Mouse (Mus musculus) heart, embryonic 14.5 days (tissue): Measurements from ENCODE around the gene Gpsm3. TPM values are rescaled to one million over a fixed set of nuclear protein-coding genes. Genes with fewer than 3 reads are reported as not detected.
A peak's percentile ranks its signal among the peaks of the same experiment; 100 is the strongest.

ENCODE experiments used
- ATAC-seq: fragments of 200-750 bp; cut with Nextera tagmentation; 2 replicates; pipeline ENCODE4 v1.8.0; 2017; ENCODE audit warnings: low read depth, moderate TSS enrichment; ENCODE audit not compliant: insufficient number of reproducible peaks, insufficient read depth, low FRiP score
- H3K27ac ChIP-seq, 2 experiments: fragments of 200-500 bp in 1 of 2; fragments of 300-500 bp in 1 of 2; sonication (generic) in 1 of 2; replicated peaks in 1 of 2; 2 replicates each; pipeline ENCODE4 v1.5.1; 2012 to 2014; ENCODE audit warnings: low read depth in 2 of 2, low read length in 2 of 2, control low read depth in 1 of 2, mild to moderate bottlenecking in 1 of 2, mixed read lengths in 1 of 2; ENCODE audit not compliant: control insufficient read depth in 1 of 2, insufficient read depth in 1 of 2
- H3K27me3 ChIP-seq: fragments of 300-500 bp; sonication (generic); 2 replicates; pipeline ENCODE4 v1.6.1; 2014; ENCODE audit warnings: mild to moderate bottlenecking, low read length, control low read depth; ENCODE audit not compliant: control insufficient read depth, insufficient read depth
- H3K36me3 ChIP-seq: fragments of 300-500 bp; sonication (generic); 2 replicates; pipeline ENCODE4 v1.6.1; 2014; ENCODE audit warnings: mild to moderate bottlenecking, control low read depth, low read length, mixed read lengths; ENCODE audit not compliant: control insufficient read depth, insufficient read depth
- H3K4me1 ChIP-seq, 2 experiments: fragments of 200-500 bp in 1 of 2; fragments of 300-500 bp in 1 of 2; sonication (generic) in 1 of 2; 2 replicates each; pipeline ENCODE4 v1.6.1; 2012 to 2014; ENCODE audit warnings: low read length in 2 of 2, control low read depth in 1 of 2, mixed read lengths in 1 of 2; ENCODE audit not compliant: control insufficient read depth in 2 of 2, insufficient read depth in 2 of 2
- H3K4me2 ChIP-seq: fragments of 300-500 bp; sonication (generic); 2 replicates; pipeline ENCODE4 v1.6.1; 2014; ENCODE audit warnings: mild to moderate bottlenecking, low read length
- H3K4me3 ChIP-seq, 2 experiments: fragments of 200-500 bp in 1 of 2; fragments of 300-500 bp in 1 of 2; sonication (generic) in 1 of 2; 2 replicates each; pipeline ENCODE4 v1.5.1; 2012 to 2014; ENCODE audit warnings: low read length in 2 of 2, mild to moderate bottlenecking in 2 of 2, control low read depth in 1 of 2, low read depth in 1 of 2, moderate library complexity in 1 of 2; ENCODE audit not compliant: control insufficient read depth in 1 of 2, insufficient read depth in 1 of 2
- H3K9ac ChIP-seq: fragments of 300-500 bp; sonication (generic); 2 replicates; pipeline ENCODE4 v1.6.1; 2014; ENCODE audit warnings: mild to moderate bottlenecking, low read length
- H3K9me3 ChIP-seq: fragments of 300-500 bp; sonication (generic); 2 replicates; pipeline ENCODE4 v1.6.1; 2016; ENCODE audit warnings: low read length, control low read depth; ENCODE audit not compliant: control insufficient read depth
- WGBS: fragments of 180-500 bp; shearing (Covaris S2); extraction: QIAGEN DNeasy Blood & Tissue Kit; methylation state at CpG from one replicate; pipeline ENCODE4 v1.1.7; 2014; 5-methylcytosine and 5-hydroxymethylcytosine counted together
- polyA plus RNA-seq: library from polyadenylated mRNA; unstranded; fragments of >200 nt; fragmentation: Nextera tagmentation; extraction: Ambion mirVana; gene quantifications from 2 replicates; pipeline ENCODE4 v1.2.1, GENCODE M21; 2014

Gene Gpsm3
- polyA plus RNA-seq, 1 experiment from 2014 or later, result 6.1 TPM

DNA sequence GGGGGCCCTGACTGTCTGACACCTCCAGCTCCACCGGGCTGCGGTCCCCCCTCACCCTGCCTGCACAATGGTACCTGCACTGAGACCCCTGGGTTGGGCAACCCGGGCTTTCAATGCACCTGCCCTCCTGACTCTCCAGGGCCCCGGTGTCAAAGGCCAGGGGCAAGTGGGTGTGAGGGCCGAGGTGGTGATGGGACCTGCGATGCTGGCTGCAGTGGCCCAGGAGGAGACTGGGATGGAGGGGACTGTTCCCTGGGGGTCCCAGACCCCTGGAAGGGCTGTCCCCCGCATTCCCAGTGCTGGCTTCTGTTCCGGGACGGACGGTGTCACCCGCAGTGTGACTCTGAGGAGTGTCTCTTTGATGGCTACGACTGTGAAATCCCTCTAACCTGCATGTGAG, 7.1 kb upstream of the Gpsm3 start:
- Histone ChIP-seq H3K4me2 (no peak overlapping the region), H3K4me1 (peaks cover 6% of the 10 kb centered on the region in 2 experiments; a peak in 2 of 4 replicates), H3K9ac (no peak overlapping the region), H3K9me3 (no peaks in the 10 kb centered on the region), H3K4me3 (no peak overlapping the region), H3K27ac (no peak overlapping the region), H3K27me3 (no peaks in the 10 kb centered on the region), H3K36me3 (no peaks in the 10 kb centered on the region)
- WGBS, result 83% methylated on average over 12 of the region's 12 CpGs
- ATAC-seq, result no peak

DNA sequence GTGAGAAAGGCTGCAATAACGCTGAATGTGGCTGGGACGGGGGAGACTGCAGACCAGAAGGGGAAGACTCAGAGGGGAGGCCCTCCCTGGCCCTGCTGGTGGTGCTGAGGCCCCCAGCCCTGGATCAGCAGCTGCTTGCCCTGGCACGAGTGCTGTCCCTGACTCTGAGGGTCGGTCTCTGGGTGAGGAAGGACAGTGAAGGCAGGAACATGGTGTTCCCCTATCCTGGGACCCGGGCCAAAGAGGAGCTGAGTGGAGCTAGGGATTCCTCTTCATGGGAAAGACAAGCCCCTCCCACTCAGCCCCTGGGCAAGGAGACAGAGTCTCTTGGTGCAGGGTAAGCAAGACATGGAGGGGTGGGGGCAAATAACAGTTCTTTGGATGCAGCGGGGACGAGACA, 6.2 kb upstream of the Gpsm3 start:
- WGBS, result 58% methylated on average over 7 of the region's 7 CpGs
- H3K4me1 ChIP-seq, result peaks cover 8 to 12% of the 10 kb centered on the region in 2 experiments
- no peaks in the 10 kb centered on the region for H3K36me3 ChIP-seq
- ATAC-seq, result no peak
- H3K27me3 ChIP-seq, result no peaks in the 10 kb centered on the region
- H3K9ac ChIP-seq, result no peak overlapping the region
- no peak overlapping the region for H3K27ac ChIP-seq
- H3K4me2 ChIP-seq, result no peak overlapping the region
- no peaks in the 10 kb centered on the region for H3K9me3 ChIP-seq
- H3K4me3 ChIP-seq, result no peak overlapping the region

DNA sequence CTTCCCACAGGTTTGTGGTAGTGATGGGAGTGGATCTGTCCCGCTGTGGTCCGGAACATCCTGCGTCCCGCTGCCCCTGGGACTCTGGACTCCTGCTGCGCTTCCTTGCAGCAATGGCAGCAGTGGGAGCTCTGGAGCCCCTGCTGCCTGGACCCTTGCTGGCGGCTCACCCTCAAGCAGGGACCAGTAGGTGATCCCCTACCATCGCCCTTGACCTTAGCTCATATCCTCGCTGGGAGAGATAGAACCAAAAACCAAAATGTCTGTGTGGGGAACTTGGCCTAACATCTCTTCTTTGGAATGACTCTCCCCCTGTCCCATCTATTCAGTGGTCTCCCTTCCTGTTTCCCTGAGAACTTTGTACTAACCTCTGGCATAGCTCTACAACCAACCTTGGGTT, 5.8 kb upstream of the Gpsm3 start:
- H3K4me3 ChIP-seq, result no peak overlapping the region
- ATAC-seq, result no peak
- no peaks in the 10 kb centered on the region for H3K36me3 ChIP-seq
- no peak overlapping the region for H3K27ac ChIP-seq
- H3K4me2 ChIP-seq, result no peak overlapping the region
- no peak overlapping the region for H3K9ac ChIP-seq
- WGBS, result 83% methylated on average over 8 of the region's 8 CpGs
- H3K4me1 ChIP-seq, result peaks cover 9 to 16% of the 10 kb centered on the region in 2 experiments
- H3K9me3 ChIP-seq, result no peaks in the 10 kb centered on the region
- no peaks in the 10 kb centered on the region for H3K27me3 ChIP-seq

DNA sequence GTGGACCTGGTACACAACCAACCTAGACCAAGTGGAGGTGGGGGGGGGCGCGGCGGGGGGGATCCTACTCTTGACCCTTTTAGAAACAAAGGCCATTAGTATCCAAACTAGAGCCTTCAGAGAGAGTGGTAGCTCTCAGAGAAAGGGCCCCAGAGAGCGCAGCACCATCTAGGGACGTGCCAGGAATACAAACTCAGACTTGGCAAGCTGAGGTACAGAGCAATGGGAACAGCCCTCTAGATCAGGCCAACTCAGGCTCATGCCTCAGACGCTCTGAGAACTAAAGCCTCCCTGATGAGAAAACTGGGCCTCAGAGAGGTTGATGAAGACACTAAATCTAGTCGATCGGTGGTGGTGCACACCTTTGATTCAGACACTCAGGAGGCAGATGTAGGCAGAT, 4.5 kb upstream of the Gpsm3 start:
- Histone ChIP-seq H3K9me3 (no peaks in the 10 kb centered on the region), H3K4me2 (no peak overlapping the region), H3K27me3 (no peaks in the 10 kb centered on the region), H3K4me3 (no peak overlapping the region), H3K9ac (no peak overlapping the region), H3K4me1 (peaks cover 13 to 28% of the 10 kb centered on the region in 2 experiments), H3K27ac (no peak overlapping the region), H3K36me3 (no peaks in the 10 kb centered on the region)
- ATAC-seq, result no peak
- WGBS, result 84% methylated on average over 8 of the region's 8 CpGs

DNA sequence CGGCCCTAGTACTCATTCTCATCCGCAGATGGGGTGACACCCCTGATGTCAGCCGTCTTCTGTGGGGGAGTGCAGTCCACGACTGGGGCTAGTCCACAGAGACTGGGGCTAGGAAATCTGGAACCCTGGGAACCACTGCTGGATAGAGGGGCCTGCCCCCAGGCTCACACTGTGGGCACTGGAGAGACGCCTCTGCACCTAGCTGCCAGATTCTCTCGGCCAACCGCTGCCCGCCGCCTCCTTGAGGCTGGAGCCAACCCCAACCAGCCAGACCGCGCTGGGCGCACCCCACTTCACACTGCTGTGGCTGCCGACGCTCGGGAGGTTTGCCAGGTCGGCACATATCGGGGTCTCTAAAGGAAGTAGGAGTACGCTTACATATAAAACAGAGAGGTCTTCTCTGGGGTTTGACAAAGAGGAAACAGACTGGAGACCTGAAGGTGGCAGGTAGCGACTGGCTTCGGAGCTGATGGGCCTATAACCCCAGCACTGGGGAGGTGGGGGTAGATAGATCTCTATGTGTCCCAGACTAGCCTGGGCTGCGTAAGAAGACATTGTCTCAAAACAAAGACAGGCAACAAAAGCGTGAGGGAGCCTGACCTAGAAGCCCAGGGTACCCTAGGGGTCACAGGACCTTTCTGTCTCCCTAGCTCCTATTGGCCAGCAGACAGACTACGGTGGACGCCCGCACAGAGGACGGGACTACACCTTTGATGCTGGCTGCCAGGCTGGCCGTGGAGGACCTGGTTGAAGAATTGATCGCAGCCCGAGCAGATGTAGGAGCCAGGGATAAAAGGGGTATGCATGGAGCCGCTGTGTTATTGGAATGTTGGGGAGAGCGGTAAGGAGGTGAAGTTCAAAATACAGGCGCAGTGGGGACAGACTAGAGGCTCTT, 3.5 kb upstream of the Gpsm3 start:
- peak overlapping the region; percentile 81 to 92 for H3K27ac ChIP-seq
- ATAC-seq, result no peak
- H3K9ac ChIP-seq, result peak overlapping the region; percentile 86
- peaks cover 17 to 37% of the 10 kb centered on the region in 2 experiments for H3K4me1 ChIP-seq
- WGBS, result 31% methylated on average over 32 of the region's 32 CpGs
- H3K4me2 ChIP-seq, result peak overlapping the region; percentile 97
- H3K27me3 ChIP-seq, result no peaks in the 10 kb centered on the region
- no peaks in the 10 kb centered on the region for H3K9me3 ChIP-seq
- no peaks in the 10 kb centered on the region for H3K36me3 ChIP-seq
- H3K4me3 ChIP-seq, result peak overlapping the region; percentile 65 to 73

DNA sequence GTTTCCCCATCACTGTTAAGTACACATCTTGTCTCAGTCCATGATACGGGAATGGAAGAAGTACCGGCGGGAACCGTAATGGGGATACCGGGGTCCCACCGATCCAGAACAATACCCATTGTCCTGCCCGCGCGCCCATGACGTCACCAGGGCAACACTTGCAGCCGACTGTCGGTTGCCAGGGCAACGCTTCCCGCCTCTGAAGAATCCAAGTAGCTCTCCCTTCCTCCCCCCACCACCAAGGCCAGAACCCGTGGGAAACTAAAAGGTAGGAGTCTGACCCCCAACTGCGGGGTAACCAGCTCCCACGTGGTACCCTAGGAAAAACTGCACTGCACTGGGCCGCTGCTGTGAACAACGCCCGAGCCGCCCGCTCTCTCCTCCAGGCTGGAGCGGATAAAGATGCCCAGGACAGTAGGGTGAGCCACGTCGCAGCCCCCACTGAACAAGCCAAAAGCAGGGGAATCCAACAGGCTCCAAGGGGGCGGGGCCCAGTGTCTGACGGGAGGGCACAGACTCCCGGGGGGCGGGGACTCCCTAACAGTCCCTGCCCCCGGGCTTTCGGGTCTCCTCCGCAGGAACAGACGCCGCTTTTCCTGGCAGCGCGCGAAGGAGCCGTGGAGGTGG, 2.7 kb upstream of the Gpsm3 start:
- Histone ChIP-seq H3K4me2 (peak overlapping the region; percentile 97), H3K9ac (peak overlapping the region; percentile 86), H3K27ac (peak overlapping the region; percentile 81 to 92), H3K4me3 (peak overlapping the region; percentile 65 to 73), H3K27me3 (no peaks in the 10 kb centered on the region), H3K36me3 (no peaks in the 10 kb centered on the region), H3K4me1 (peaks cover 23 to 43% of the 10 kb centered on the region in 2 experiments), H3K9me3 (no peaks in the 10 kb centered on the region)
- peak; percentile 81 for ATAC-seq
- 0% methylated on average over 38 of the region's 38 CpGs for WGBS

DNA sequence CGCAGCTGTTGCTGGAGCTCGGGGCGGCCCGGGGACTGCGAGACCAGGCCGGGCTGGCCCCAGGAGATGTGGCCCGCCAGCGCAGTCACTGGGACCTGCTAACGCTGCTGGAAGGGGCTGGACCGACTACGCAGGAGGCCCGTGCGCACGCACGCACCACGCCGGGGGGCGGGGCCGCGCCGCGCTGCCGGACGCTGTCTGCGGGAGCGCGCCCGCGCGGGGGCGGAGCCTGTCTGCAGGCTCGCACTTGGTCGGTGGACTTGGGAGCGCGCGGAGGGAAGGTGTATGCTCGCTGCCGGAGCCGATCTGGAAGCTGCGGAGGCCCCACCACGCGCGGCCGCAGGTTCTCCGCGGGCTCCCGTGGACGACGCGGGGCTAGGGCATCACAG, 2.2 kb upstream of the Gpsm3 start:
- peak overlapping the region; percentile 65 to 73 for H3K4me3 ChIP-seq
- no peaks in the 10 kb centered on the region for H3K27me3 ChIP-seq
- peak; percentile 83 for ATAC-seq
- peak overlapping the region; percentile 97 for H3K4me2 ChIP-seq
- WGBS, result 0% methylated on average over 50 of the region's 50 CpGs
- no peaks in the 10 kb centered on the region for H3K36me3 ChIP-seq
- no peaks in the 10 kb centered on the region for H3K9me3 ChIP-seq
- peak overlapping the region; percentile 81 to 92 for H3K27ac ChIP-seq
- H3K4me1 ChIP-seq, result peaks cover 23 to 43% of the 10 kb centered on the region in 2 experiments
- H3K9ac ChIP-seq, result peak overlapping the region; percentile 86
